Mouse (Mus musculus) induced T-regulatory cell, adult 2 months (primary cell): ENCODE measurements around the gene Gm266.
A peak's percentile ranks its signal among the peaks of the same experiment; 100 is the strongest.
"Not testable (repeated sequence)": the region's sequence is repeated elsewhere in the genome, so short reads cannot be mapped to it uniquely, and the experiment has no call there.

Experiments
- DNase-seq: peaks from one replicate; pipeline ENCODE4 v3.0.0-alpha.2; 2012; ENCODE audit warnings: low read depth

Gm266 gene

GRCm38 (mm10) chr12:111485652-111486306 lies at the start of gene Gm266:
Gene Gm266, minus strand, starts transcription at chr12:111485823.
- DNase-seq, result no peak

DNA sequence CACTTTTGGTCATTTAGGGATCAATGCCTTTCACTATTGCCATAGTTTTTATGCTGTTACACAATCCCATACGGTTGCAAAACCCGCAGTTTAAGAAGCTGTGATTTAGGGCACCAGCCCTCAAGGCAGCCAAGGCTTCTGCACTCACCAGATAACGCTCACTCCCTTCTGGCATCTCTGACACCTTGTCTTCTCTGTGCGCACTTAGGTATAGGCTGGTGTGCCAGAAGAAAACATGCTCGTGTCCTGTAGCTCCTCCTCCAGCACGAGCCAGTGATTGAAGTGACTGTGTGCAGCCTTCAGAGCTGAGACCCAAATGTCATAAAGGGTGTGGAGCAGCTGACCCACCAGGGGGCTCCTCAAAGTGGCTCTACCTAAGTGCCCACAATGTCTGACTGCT lies 49.7 kb upstream of the Gm266 start:
- no peak for DNase-seq

- no peak for DNase-seq
Measured at GRCm38 (mm10) chr12:111533096-111533794, 47.6 kb upstream of the Gm266 start.

- no peak for DNase-seq
Measured at GRCm38 (mm10) chr12:111529192-111529591, 43.6 kb upstream of the Gm266 start.

DNA sequence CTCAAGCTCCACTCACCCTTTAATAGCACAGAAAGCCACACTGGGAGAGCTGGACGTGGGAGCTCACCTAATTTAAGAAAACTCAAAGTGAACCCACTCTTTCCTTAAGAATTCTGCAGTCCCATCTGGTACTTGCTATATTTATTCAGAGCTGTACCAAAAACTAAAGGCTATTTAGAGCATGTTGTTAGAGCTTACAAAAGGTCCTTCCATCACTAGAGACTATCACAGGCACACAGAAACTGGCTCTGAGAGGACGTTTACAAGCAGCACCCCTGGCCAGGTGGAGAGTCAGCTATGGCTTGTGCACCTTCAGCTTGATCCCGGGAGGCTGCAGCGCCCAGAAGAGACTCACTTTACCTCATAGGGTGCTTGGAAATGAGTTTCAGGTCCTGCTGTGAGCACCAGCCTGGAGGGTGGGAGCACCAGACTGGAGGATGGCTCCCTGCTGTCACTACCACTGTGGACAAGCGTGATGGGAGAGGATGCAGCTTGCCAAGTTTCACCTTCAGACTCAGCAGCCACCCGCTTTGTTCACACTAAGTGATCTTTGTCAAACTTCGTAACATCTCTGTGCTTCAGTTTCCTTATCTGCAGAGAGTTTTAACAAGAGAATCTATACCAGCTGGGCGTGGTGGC lies 42.1 kb upstream of the Gm266 start:
- DNase-seq, result no peak

- no peak for DNase-seq
Measured at GRCm38 (mm10) chr12:111524883-111525282, 39.3 kb upstream of the Gm266 start.

DNA sequence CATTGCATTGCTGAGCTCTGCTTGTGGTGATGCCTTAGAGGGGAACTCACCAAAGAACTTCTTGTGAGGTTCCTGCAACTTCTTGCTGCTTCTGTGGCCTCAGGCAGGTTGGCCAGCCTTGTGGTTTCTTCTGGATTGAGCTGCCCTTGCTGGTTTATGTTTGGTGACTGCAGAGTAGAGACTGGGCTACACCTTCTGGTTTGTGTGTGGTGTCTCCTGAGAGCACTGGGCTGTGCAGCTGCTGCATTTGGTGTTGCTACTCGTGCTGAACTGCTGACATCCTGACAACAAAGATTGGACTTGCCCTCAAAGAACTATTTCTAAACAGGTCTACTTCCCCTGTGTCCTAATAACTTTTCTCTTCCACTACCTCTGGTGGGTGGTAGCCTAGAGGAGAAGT lies 38.8 kb upstream of the Gm266 start:
- no peak for DNase-seq

- DNase-seq, result no peak
Measured at GRCm38 (mm10) chr12:111520994-111521393, 35.4 kb upstream of the Gm266 start.

DNA sequence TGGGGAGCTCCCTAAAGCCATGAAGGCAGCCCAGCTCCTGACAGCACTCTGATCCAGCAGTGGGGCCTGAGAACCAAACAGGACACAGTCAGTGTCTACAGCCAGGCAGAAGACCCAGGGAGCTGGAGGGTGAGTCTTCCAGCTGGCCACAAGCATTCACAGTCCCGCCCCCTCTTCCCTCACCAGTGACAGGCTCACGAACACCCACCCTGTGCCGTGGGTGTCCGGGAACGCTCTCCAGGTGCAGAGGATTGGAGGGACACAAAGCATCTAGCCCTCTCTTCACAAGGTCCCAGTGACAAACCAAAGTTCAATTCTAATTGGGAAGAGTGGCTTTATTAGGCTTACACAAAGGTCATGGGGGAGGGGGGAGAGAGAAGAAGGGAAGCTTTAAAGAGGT lies 34.2 kb upstream of the Gm266 start:
- no peak for DNase-seq

- no peak for DNase-seq
Measured at GRCm38 (mm10) chr12:111518391-111518790, 32.8 kb upstream of the Gm266 start.

DNA sequence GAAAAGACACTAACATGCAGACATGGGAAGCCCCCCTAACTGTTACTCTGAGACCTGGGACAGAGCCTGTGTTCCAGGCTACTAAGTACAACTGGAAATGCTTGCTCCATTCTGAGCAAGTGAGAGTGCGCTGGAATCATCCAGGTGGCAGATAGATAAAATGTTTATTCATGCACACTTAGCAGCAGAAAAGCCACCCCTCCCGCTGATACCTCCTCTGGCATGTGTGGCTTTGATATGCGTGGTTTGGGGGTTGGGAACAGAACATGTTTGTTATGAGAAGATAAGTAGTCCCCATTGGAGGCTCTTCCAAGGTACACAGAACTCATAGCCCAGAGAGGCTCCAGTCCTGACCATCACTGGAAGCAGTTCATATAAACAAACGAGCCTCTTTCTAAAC lies 32.3 kb upstream of the Gm266 start:
- no peak for DNase-seq

DNA sequence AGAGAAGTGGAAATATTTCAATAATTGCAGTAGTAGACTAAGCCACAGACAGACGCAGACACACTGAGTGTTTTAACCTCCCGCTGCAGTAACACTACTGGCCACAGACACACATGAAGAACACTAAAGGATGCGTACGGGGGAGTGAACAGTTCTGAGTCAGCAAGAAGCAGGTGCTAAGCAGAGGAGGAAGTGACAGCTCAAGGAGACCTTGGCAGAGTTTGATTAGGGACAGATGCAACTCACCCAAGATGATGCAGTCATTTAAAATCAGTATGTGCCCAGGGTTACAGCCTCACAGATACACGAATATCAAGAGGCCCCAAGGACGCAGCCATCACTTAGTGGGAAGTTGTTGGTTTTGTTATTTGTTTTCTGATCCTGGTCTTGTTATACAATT lies 31.2 kb upstream of the Gm266 start:
- peak; percentile 64 for DNase-seq

GRCm38 (mm10) chr12:111515920-111516319 lies 30.3 kb upstream of the Gm266 start:
- DNase-seq, result no peak

DNA sequence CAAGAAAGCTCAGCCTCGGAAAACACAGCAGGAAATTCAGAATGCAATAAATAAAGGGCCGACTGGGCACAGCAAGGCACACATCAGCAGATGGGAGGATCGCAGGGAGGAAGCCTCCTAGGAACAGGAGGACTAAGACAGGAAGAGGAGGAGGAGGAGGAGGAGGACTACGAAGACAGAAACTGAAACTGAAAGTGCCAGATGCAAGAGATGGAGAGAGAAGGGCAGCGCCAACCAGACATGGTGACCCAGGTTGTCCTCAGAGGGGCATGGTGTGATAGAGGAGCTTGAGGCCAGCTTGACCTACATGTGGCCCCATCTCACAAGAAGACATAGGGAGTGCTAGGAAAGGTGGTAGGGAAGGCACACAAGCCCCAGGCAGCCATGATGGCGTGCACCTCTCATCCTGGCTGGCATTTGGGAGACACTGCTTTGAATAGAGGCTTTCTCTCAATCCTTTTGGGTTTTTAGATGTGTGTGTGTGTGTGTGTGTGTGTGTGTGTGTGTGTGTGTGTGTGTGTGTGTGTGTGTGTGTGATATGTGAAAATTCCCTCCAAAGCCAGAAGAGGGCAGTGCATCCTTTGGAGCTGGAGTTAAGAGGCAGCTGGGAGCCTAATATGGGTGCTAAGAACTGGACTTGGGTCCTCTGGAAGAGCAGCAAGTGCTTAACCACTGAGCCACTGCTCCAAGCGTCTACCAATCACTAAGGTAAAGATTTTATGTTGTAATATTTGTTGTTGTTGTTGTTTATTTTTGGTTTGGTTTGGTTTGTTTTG lies 29.4 kb upstream of the Gm266 start:
- DNase-seq, result peak; percentile 59

GRCm38 (mm10) chr12:111514231-111514792 lies 28.7 kb upstream of the Gm266 start:
- no peak for DNase-seq

GRCm38 (mm10) chr12:111513673-111514072 lies 28.1 kb upstream of the Gm266 start:
- DNase-seq, result no peak

- no peak for DNase-seq
Measured at GRCm38 (mm10) chr12:111512572-111513063, 27.0 kb upstream of the Gm266 start.

GRCm38 (mm10) chr12:111508438-111508837 lies 22.8 kb upstream of the Gm266 start:
- not testable (repeated sequence) for DNase-seq

GRCm38 (mm10) chr12:111507962-111508361 lies 22.3 kb upstream of the Gm266 start:
- no peak for DNase-seq

GRCm38 (mm10) chr12:111507001-111507400 lies 21.4 kb upstream of the Gm266 start:
- DNase-seq, result peak; percentile 14

DNA sequence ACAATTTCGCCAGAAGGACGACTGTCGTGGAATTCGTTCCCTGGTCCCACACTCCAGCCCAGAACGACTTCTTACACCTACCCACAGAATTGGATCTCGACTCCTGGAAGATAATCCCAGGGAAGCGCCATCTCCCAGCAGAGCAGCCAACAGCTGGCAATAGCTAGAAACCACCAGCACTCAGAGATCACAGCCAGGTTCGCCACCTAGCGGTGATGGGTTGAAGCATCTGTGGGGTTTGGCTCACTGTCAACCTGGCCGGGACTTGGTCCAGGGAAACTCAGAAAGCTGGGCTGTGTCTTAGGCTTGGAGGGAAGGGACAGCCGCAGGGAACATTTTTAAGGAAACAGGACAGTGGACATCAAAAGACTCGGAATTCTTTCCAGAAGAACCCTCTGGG lies 19.3 kb upstream of the Gm266 start:
- peak; percentile 72 for DNase-seq

- no peak for DNase-seq
Measured at GRCm38 (mm10) chr12:111503571-111503970, 17.9 kb upstream of the Gm266 start.
